Mouse (Mus musculus) CH12.LX (cell line): ENCODE results near the gene Rpn2. TPM values are rescaled to one million over a fixed set of nuclear protein-coding genes. Genes with fewer than 3 reads are reported as not detected.

ENCODE experiments used
- DNase-seq: peaks from one replicate; pipeline ENCODE4 v3.0.0-alpha.2; 2013; ENCODE audit errors: extremely low read depth
- H3K27ac ChIP-seq: 2 replicates; pipeline ENCODE4 v1.5.1; 2012; ENCODE audit warnings: low read depth, mild to moderate bottlenecking, control low read depth, moderate library complexity; ENCODE audit not compliant: insufficient read depth
- H3K27me3 ChIP-seq: replicated peaks from 2 replicates; pipeline ENCODE3; 2012; ENCODE audit warnings: inconsistent platforms
- H3K36me3 ChIP-seq, 2 experiments: replicated peaks in 1 of 2; 2 replicates each; pipeline versions ENCODE3 to v1.6.1; 2012; ENCODE audit warnings: inconsistent platforms in 1 of 2, low read length in 1 of 2, mild to moderate bottlenecking in 1 of 2, mixed read lengths in 1 of 2, moderate library complexity in 1 of 2; ENCODE audit not compliant: control insufficient read depth in 1 of 2, insufficient read depth in 1 of 2
- H3K4me1 ChIP-seq, 2 experiments: 2 replicates each; pipeline ENCODE4 v1.6.1; 2012; ENCODE audit warnings: inconsistent platforms in 1 of 2, moderate library complexity in 1 of 2; ENCODE audit not compliant: insufficient read depth in 2 of 2, control insufficient read depth in 1 of 2
- H3K4me2 ChIP-seq: 2 replicates; pipeline ENCODE4 v1.6.1; 2012; ENCODE audit warnings: low read depth, mild to moderate bottlenecking, control low read depth; ENCODE audit not compliant: poor library complexity, insufficient read depth, severe bottlenecking
- H3K4me3 ChIP-seq, 3 experiments: fragments of 150-350 bp in 1 of 3; sonication (generic) in 1 of 3; replicated peaks in 1 of 3; 2 replicates each; pipeline versions ENCODE3 to v1.5.1; 2011 to 2012; ENCODE audit warnings: low read depth in 2 of 3, low read length in 2 of 3, mild to moderate bottlenecking in 2 of 3, moderate library complexity in 2 of 3, control low read depth in 1 of 3, improper control_type of control experiment in 1 of 3, inconsistent platforms in 1 of 3, mixed read lengths in 1 of 3; ENCODE audit not compliant: poor library complexity in 1 of 3
- H3K79me2 ChIP-seq: replicated peaks from 2 replicates; pipeline ENCODE4 v1.6.1; 2012; ENCODE audit warnings: mild to moderate bottlenecking, moderate library complexity; ENCODE audit not compliant: control insufficient read depth, poor library complexity, insufficient read depth, severe bottlenecking; ENCODE audit errors: extremely low read depth
- H3K9ac ChIP-seq: 2 replicates; pipeline ENCODE4 v1.6.1; 2012; ENCODE audit warnings: low read depth, mild to moderate bottlenecking, control low read depth, moderate library complexity; ENCODE audit not compliant: insufficient read depth
- H3K9me3 ChIP-seq: replicated peaks from 2 replicates; pipeline ENCODE3; 2012; ENCODE audit warnings: low read length, inconsistent platforms, mixed read lengths
- CHD1 ChIP-seq: IDR thresholded peaks from 2 replicates; pipeline ENCODE4 v1.6.1; 2012; ENCODE audit warnings: low read depth, low read length, improper control_type of control experiment, inconsistent platforms
- CHD2 ChIP-seq: IDR thresholded peaks from 2 replicates; pipeline ENCODE4 v1.6.1; 2011; ENCODE audit warnings: low read length, improper control_type of control experiment
- ELF1 ChIP-seq: IDR thresholded peaks from 2 replicates; pipeline ENCODE4 v1.6.1; 2014; ENCODE audit warnings: low read depth, mild to moderate bottlenecking, inconsistent platforms, low read length, improper control_type of control experiment
- ETS1 ChIP-seq: conservative IDR thresholded peaks from 2 replicates; pipeline ENCODE4 v1.6.1; 2012; ENCODE audit warnings: low read depth, mild to moderate bottlenecking, inconsistent platforms, low read length, improper control_type of control experiment, moderate library complexity
- GABPA ChIP-seq: IDR thresholded peaks from 2 replicates; pipeline ENCODE4 v1.6.1; 2012; ENCODE audit warnings: low read depth, low read length, improper control_type of control experiment, inconsistent platforms; ENCODE audit not compliant: insufficient replicate concordance
- JUN ChIP-seq: IDR thresholded peaks from 2 replicates; pipeline ENCODE4 v1.6.1; 2011; ENCODE audit warnings: low read depth, mild to moderate bottlenecking, low read length, improper control_type of control experiment, moderate library complexity; ENCODE audit not compliant: insufficient read depth
- JUND ChIP-seq: conservative IDR thresholded peaks from 2 replicates; pipeline ENCODE4 v1.6.1; 2011; ENCODE audit warnings: low read depth, low read length, improper control_type of control experiment
- MAX ChIP-seq: IDR thresholded peaks from 2 replicates; pipeline ENCODE4 v1.6.1; 2011; ENCODE audit warnings: low read length, improper control_type of control experiment
- MXI1 ChIP-seq: IDR thresholded peaks from 2 replicates; pipeline ENCODE4 v1.6.1; 2011; ENCODE audit warnings: mild to moderate bottlenecking, low read depth, low read length, improper control_type of control experiment
- MYC ChIP-seq: IDR thresholded peaks from 2 replicates; pipeline ENCODE4 v1.6.1; 2011; ENCODE audit warnings: low read depth, mild to moderate bottlenecking, improper control_type of control experiment, low read length
- POLR2A ChIP-seq: IDR thresholded peaks from 2 replicates; pipeline ENCODE4 v1.6.1; 2011; ENCODE audit warnings: low read depth, mild to moderate bottlenecking, improper control_type of control experiment, low read length
- RCOR1 ChIP-seq: conservative IDR thresholded peaks from 2 replicates; pipeline ENCODE4 v1.6.1; 2012; ENCODE audit warnings: low read depth, mild to moderate bottlenecking, inconsistent platforms, low read length, improper control_type of control experiment
- TCF12 ChIP-seq: IDR thresholded peaks from 2 replicates; pipeline ENCODE4 v1.6.1; 2014; ENCODE audit warnings: low read depth, mild to moderate bottlenecking, inconsistent platforms, low read length, improper control_type of control experiment
- UBTF ChIP-seq: IDR thresholded peaks from 2 replicates; pipeline ENCODE4 v1.6.1; 2012; ENCODE audit warnings: low read depth, mild to moderate bottlenecking, inconsistent platforms, low read length, improper control_type of control experiment, moderate library complexity
- USF2 ChIP-seq: conservative IDR thresholded peaks from 2 replicates; pipeline ENCODE4 v1.6.1; 2011; ENCODE audit warnings: low read depth, low read length, improper control_type of control experiment
- ZC3H11A ChIP-seq: IDR thresholded peaks from 2 replicates; pipeline ENCODE4 v1.6.1; 2012; ENCODE audit warnings: low read depth, mild to moderate bottlenecking, inconsistent platforms, low read length, improper control_type of control experiment
- ZKSCAN1 ChIP-seq: IDR thresholded peaks from 2 replicates; pipeline ENCODE4 v1.6.1; 2012; ENCODE audit warnings: low read depth, inconsistent platforms, low read length, improper control_type of control experiment, borderline replicate concordance
- ZMIZ1 ChIP-seq: IDR thresholded peaks from 2 replicates; pipeline ENCODE4 v1.6.1; 2012; ENCODE audit warnings: low read depth, mild to moderate bottlenecking, inconsistent platforms, low read length, improper control_type of control experiment
- dilution Hi-C: fragments of 300-500 bp; cut with MboI; formaldehyde crosslinking; loops from 2 replicates; pipeline ENCODE4 v1.14.3; 2020; ENCODE audit warnings: low sequenced_read_pairs; ENCODE audit not compliant: extremely low pct_unique_long_range_greater_than_20kb, extremely low pct_ligation_motif_present
- in situ Hi-C: fragments of 300-500 bp; cut with MboI; formaldehyde crosslinking; loops from 3 replicates; pipeline ENCODE4 v1.14.3; 2019; ENCODE audit warnings: low sequenced_read_pairs, low pct_ligation_motif_present, low pct_unique_long_range_greater_than_20kb, mixed read lengths
- polyA plus RNA-seq: library from polyadenylated mRNA; unstranded; fragments of >175 nt; gene quantifications from 2 replicates; pipeline ENCODE4 v1.2.1, GENCODE M21; 2012; ENCODE audit warnings: low read depth; ENCODE audit not compliant: insufficient read length
- total RNA-seq, 2 experiments: library from RNA; depleted of rRNA; stranded (reverse); fragments of 300-350 nt in 1 of 2; fragments of >200 nt in 1 of 2; gene quantifications; 2 replicates each; pipeline ENCODE4 v1.2.3; 2012 to 2014

The Rpn2 gene
- total and polyA plus RNA-seq, 3 experiments: 296 to 336 (median 301) TPM

- DNase-seq: peak; percentile 30
- TF ChIP-seq USF2 (no peak), CHD2 (no peak), ZC3H11A (no peak), JUND (no peak), GABPA (no peak), MAX (no peak), RCOR1 (no peak), UBTF (no peak), TCF12 (no peak), CHD1 (no peak), MYC (no peak), ZMIZ1 (no peak), POLR2A (no peak), ZKSCAN1 (no peak), ETS1 (no peak)
Observed at GRCm38 (mm10) chr2:157367991-157368390, 89.2 kb downstream of the Rpn2 start.

GRCm38 (mm10) chr2:157371696-157372095, 92.9 kb downstream of the Rpn2 start:
- in situ Hi-C loops (no loop called here), dilution Hi-C loops (no loop called here)
- H3K36me3 ChIP-seq: peaks cover 0 to 54% of the 10 kb centered on the region in 2 experiments
- H3K79me2 ChIP-seq: peaks cover 16% of the 10 kb centered on the region
- H3K4me2 ChIP-seq: no peak overlapping the region
- H3K9ac ChIP-seq: no peak overlapping the region
- peaks cover 10% of the 10 kb centered on the region for H3K9me3 ChIP-seq
- no peak overlapping the region for H3K4me3 ChIP-seq
- no peak overlapping the region for H3K27ac ChIP-seq
- TF ChIP-seq UBTF (no peak), JUN (no peak), ELF1 (no peak), MXI1 (no peak)
- TF ChIP-seq, all 38 proteins: peak for 0
- Histone ChIP-seq H3K4me1 (peaks cover 2 to 23% of the 10 kb centered on the region in 2 experiments; a peak in 3 of 4 replicates), H3K27me3 (no peaks in the 10 kb centered on the region)
- no peak for DNase-seq

More at GRCm38 (mm10) chr2:157367991-157368390, 89.2 kb downstream of the Rpn2 start:
- H3K4me3 ChIP-seq: peak overlapping the region; percentile 87 to 94 (median 93)
- peak overlapping the region; percentile 21; the same call in 1 of the 2 replicates for H3K27ac ChIP-seq
- H3K9ac ChIP-seq: peak overlapping the region; percentile 76
- H3K9me3 ChIP-seq: no peaks in the 10 kb centered on the region
- peaks cover 16% of the 10 kb centered on the region for H3K79me2 ChIP-seq
- H3K27me3 ChIP-seq: no peaks in the 10 kb centered on the region
- dilution Hi-C loops: no loop called here
- H3K4me1 ChIP-seq: peaks cover 5 to 20% of the 10 kb centered on the region in 2 experiments; a peak in 3 of 4 replicates
- in situ Hi-C loops: no loop called here
- peak overlapping the region; percentile 41 for H3K4me2 ChIP-seq
- peaks cover 0 to 33% of the 10 kb centered on the region in 2 experiments for H3K36me3 ChIP-seq
